Mouse (Mus musculus) hindbrain, postnatal 0 days (tissue): ENCODE data around the gene Olfr601. TPM values are rescaled to one million over a fixed set of nuclear protein-coding genes. Genes with fewer than 3 reads are reported as not detected.
"Not testable (repeated sequence)": the region's sequence is repeated elsewhere in the genome, so short reads cannot be mapped to it uniquely, and the experiment has no call there.

Experiments used
- ATAC-seq: fragments of 200-750 bp; cut with Nextera tagmentation; 2 replicates; pipeline ENCODE4 v1.8.0; 2017; ENCODE audit warnings: mild to moderate bottlenecking, moderate TSS enrichment, moderate library complexity
- DNase-seq: peaks from one replicate; pipeline ENCODE4 v3.0.0-alpha.2; 2015; ENCODE audit warnings: low spot score
- H3K27ac ChIP-seq: fragments of 300-500 bp; sonication (generic); 2 replicates; pipeline ENCODE4 v1.5.1; 2014; ENCODE audit warnings: mild to moderate bottlenecking
- H3K27me3 ChIP-seq: fragments of 300-500 bp; sonication (generic); 2 replicates; pipeline ENCODE4 v1.6.1; 2014; ENCODE audit warnings: low read length, mixed read lengths; ENCODE audit not compliant: insufficient read depth
- H3K36me3 ChIP-seq: fragments of 300-500 bp; sonication (generic); 2 replicates; pipeline ENCODE4 v1.6.1; 2014; ENCODE audit warnings: low read length, mixed read lengths; ENCODE audit not compliant: insufficient read depth
- H3K4me1 ChIP-seq: fragments of 300-500 bp; sonication (generic); 2 replicates; pipeline ENCODE4 v1.6.1; 2014; ENCODE audit warnings: antibody characterized with exemption, low read length, mixed read lengths; ENCODE audit not compliant: insufficient read depth
- H3K4me2 ChIP-seq: fragments of 300-500 bp; sonication (generic); 2 replicates; pipeline ENCODE4 v1.6.1; 2014; ENCODE audit warnings: low read depth, mild to moderate bottlenecking, low read length, moderate library complexity, mixed read lengths
- H3K4me3 ChIP-seq: fragments of 300-500 bp; sonication (generic); 2 replicates; pipeline ENCODE4 v1.5.1; 2014; ENCODE audit warnings: low read length
- H3K9ac ChIP-seq: fragments of 300-500 bp; sonication (generic); replicated peaks from 2 replicates; pipeline ENCODE4 v1.6.1; 2014; ENCODE audit warnings: mild to moderate bottlenecking, low read length, moderate library complexity, mixed read lengths
- H3K9me3 ChIP-seq: fragments of 300-500 bp; sonication (generic); 2 replicates; pipeline ENCODE4 v1.6.1; 2016; ENCODE audit warnings: low read length, mixed read lengths
- CTCF ChIP-seq: IDR thresholded peaks from 2 replicates; pipeline ENCODE4 v1.5.1; 2016; ENCODE audit warnings: antibody characterized with exemption, control low read depth, low read depth
- WGBS: fragments of 180-500 bp; shearing (Covaris S2); extraction: QIAGEN DNeasy Blood & Tissue Kit; methylation state at CpG from one replicate; pipeline ENCODE4 v1.1.7; 2014; 5-methylcytosine and 5-hydroxymethylcytosine counted together
- polyA plus RNA-seq: library from polyadenylated mRNA; unstranded; fragments of >200 nt; fragmentation: Nextera tagmentation; extraction: Ambion mirVana; gene quantifications from 2 replicates; pipeline ENCODE4 v1.2.1, GENCODE M21; 2015
- total RNA-seq: library from RNA; depleted of rRNA; stranded (reverse); fragments of >200 nt; gene quantifications from 2 replicates; pipeline ENCODE4 v1.2.3, GENCODE M21; 2014; rRNA removed

Gene Olfr601
- total and polyA plus RNA-seq, 2 experiments from 2014 or later: not detected

GRCm38 (mm10) chr7:103323268-103323667 lies 39.2 kb downstream of the Olfr601 start, which contains the start of gene Olfr598:
Gene Olfr598 (plus strand): TSS chr7:103323568.
- H3K27ac ChIP-seq: no peak within 1 kb of the TSS
- H3K9me3 ChIP-seq: no peaks in the 10 kb centered on the region
- no peaks in the 10 kb centered on the region for H3K36me3 ChIP-seq
- ATAC-seq (no peak), DNase-seq (no peak)
- no peak within 1 kb of the TSS for H3K4me3 ChIP-seq
- H3K4me2 ChIP-seq: no peak within 1 kb of the TSS
- no peaks in the 10 kb centered on the region for H3K4me1 ChIP-seq
- no peak within 1 kb of the TSS for H3K9ac ChIP-seq
- TF ChIP-seq CTCF: no peak
- no peaks in the 10 kb centered on the region for H3K27me3 ChIP-seq

DNA sequence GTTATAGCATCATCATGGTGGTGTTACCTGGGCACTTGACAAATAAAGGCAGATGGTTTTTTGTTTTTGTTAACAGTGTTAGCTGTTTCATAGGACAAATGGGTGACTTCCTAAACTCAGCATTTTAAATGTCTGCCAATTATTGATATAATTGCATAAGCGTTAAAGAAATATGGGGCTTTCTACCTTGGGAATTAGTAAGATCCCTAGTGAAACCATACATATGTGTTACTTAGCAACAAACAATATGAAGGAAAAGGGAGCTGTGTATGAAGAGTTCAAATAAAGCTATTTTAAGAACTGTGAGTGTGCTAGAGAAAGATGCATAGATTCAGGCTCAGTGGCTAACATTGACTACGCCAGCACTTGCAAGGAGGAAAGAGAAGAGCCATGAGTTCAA lies 46.4 kb downstream of the Olfr601 start, which contains the start of gene Olfr597:
Gene Olfr597 (plus strand): TSS at position 301 of the 400 bp plus-strand sequence.
- not testable (repeated sequence) for H3K4me2 ChIP-seq, H3K4me3 ChIP-seq, ATAC-seq, H3K4me1 ChIP-seq, H3K27ac ChIP-seq, H3K9ac ChIP-seq, H3K27me3 ChIP-seq, H3K9me3 ChIP-seq, H3K36me3 ChIP-seq, DNase-seq
- 85% methylated on average over 2 of the region's 2 CpGs for WGBS

Other genes with a start within 250 kb of the Olfr601 start
- not detected in 2 replicates for gene Olfr586, start 237.0 kb downstream of the Olfr601 start, total RNA-seq
- not detected in 2 replicates for gene Olfr586, start 237.0 kb downstream of the Olfr601 start, polyA plus RNA-seq
- not detected in 2 replicates for gene Olfr588-ps1, start 221.8 kb downstream of the Olfr601 start, total RNA-seq
- not detected in 2 replicates for gene Olfr588-ps1, start 221.8 kb downstream of the Olfr601 start, polyA plus RNA-seq
- not detected in 2 replicates for gene Olfr589, start 206.3 kb downstream of the Olfr601 start, total RNA-seq
- gene Olfr589, start 206.3 kb downstream of the Olfr601 start, polyA plus RNA-seq: not detected in 2 replicates
- not detected in 2 replicates for gene Olfr591, start 184.3 kb downstream of the Olfr601 start, total RNA-seq
- gene Olfr591, start 184.3 kb downstream of the Olfr601 start, polyA plus RNA-seq: not detected in 2 replicates
- not detected in 2 replicates for gene Olfr592, start 177.9 kb downstream of the Olfr601 start, total RNA-seq
- not detected in 2 replicates for gene Olfr592, start 177.9 kb downstream of the Olfr601 start, polyA plus RNA-seq
- gene Olfr593, start 150.8 kb downstream of the Olfr601 start, total RNA-seq: not detected in 2 replicates
- not detected in 2 replicates for gene Olfr593, start 150.8 kb downstream of the Olfr601 start, polyA plus RNA-seq
- gene Olfr594, start 145.7 kb downstream of the Olfr601 start, total RNA-seq: not detected in 2 replicates
- not detected in 2 replicates for gene Olfr594, start 145.7 kb downstream of the Olfr601 start, polyA plus RNA-seq
- not detected in 2 replicates for gene Usp17ld, start 110.2 kb downstream of the Olfr601 start, total RNA-seq
- not detected in 2 replicates for gene Usp17ld, start 110.2 kb downstream of the Olfr601 start, polyA plus RNA-seq
- gene Olfr596, start 57.0 kb downstream of the Olfr601 start, total RNA-seq: not detected in 2 replicates
- not detected in 2 replicates for gene Olfr596, start 57.0 kb downstream of the Olfr601 start, polyA plus RNA-seq
- gene Olfr597, start 46.3 kb downstream of the Olfr601 start, total RNA-seq: not detected in 2 replicates
- gene Olfr597, start 46.3 kb downstream of the Olfr601 start, polyA plus RNA-seq: not detected in 2 replicates
- not detected in 2 replicates for gene Olfr598, start 39.1 kb downstream of the Olfr601 start, total RNA-seq
- gene Olfr598, start 39.1 kb downstream of the Olfr601 start, polyA plus RNA-seq: not detected in 2 replicates
- not detected in 2 replicates for gene Olfr599, start 26.7 kb downstream of the Olfr601 start, total RNA-seq
- gene Olfr599, start 26.7 kb downstream of the Olfr601 start, polyA plus RNA-seq: not detected in 2 replicates
- not detected in 2 replicates for gene Olfr600, start 13.0 kb downstream of the Olfr601 start, total RNA-seq
- gene Olfr600, start 13.0 kb downstream of the Olfr601 start, polyA plus RNA-seq: not detected in 2 replicates
- not detected in 2 replicates for gene Olfr603, start 23.5 kb upstream of the Olfr601 start, total RNA-seq
- not detected in 2 replicates for gene Olfr603, start 23.5 kb upstream of the Olfr601 start, polyA plus RNA-seq
- gene Usp17lc, start 52.4 kb upstream of the Olfr601 start, total RNA-seq: not detected in 2 replicates
- gene Usp17lc, start 52.4 kb upstream of the Olfr601 start, polyA plus RNA-seq: not detected in 2 replicates
- not detected in 2 replicates for gene Olfr605, start 82.8 kb upstream of the Olfr601 start, total RNA-seq
- gene Olfr605, start 82.8 kb upstream of the Olfr601 start, polyA plus RNA-seq: not detected in 2 replicates
- gene Olfr606, start 86.4 kb upstream of the Olfr601 start, total RNA-seq: not detected in 2 replicates
- not detected in 2 replicates for gene Olfr606, start 86.4 kb upstream of the Olfr601 start, polyA plus RNA-seq
- gene Olfr607, start 101.5 kb upstream of the Olfr601 start, total RNA-seq: not detected in 2 replicates
- not detected in 2 replicates for gene Olfr607, start 101.5 kb upstream of the Olfr601 start, polyA plus RNA-seq
- not detected in 2 replicates for gene Olfr608, start 107.2 kb upstream of the Olfr601 start, total RNA-seq
- not detected in 2 replicates for gene Olfr608, start 107.2 kb upstream of the Olfr601 start, polyA plus RNA-seq
- gene Olfr609, start 135.4 kb upstream of the Olfr601 start, total RNA-seq: not detected in 2 replicates
- not detected in 2 replicates for gene Olfr609, start 135.4 kb upstream of the Olfr601 start, polyA plus RNA-seq
- not detected in 2 replicates for gene Olfr610, start 149.5 kb upstream of the Olfr601 start, total RNA-seq
- not detected in 2 replicates for gene Olfr610, start 149.5 kb upstream of the Olfr601 start, polyA plus RNA-seq
- gene Olfr611, start 158.2 kb upstream of the Olfr601 start, total RNA-seq: not detected in 2 replicates
- gene Olfr611, start 158.2 kb upstream of the Olfr601 start, polyA plus RNA-seq: not detected in 2 replicates
- not detected in 2 replicates for gene Olfr612, start 180.1 kb upstream of the Olfr601 start, total RNA-seq
- gene Olfr612, start 180.1 kb upstream of the Olfr601 start, polyA plus RNA-seq: not detected in 2 replicates
- not detected in 2 replicates for gene Olfr613, start 185.4 kb upstream of the Olfr601 start, total RNA-seq
- not detected in 2 replicates for gene Olfr613, start 185.4 kb upstream of the Olfr601 start, polyA plus RNA-seq
- gene Olfr615, start 193.4 kb upstream of the Olfr601 start, total RNA-seq: not detected in 2 replicates
- not detected in 2 replicates for gene Olfr615, start 193.4 kb upstream of the Olfr601 start, polyA plus RNA-seq
- not detected in 2 replicates for gene Olfr616, start 206.5 kb upstream of the Olfr601 start, total RNA-seq
- not detected in 2 replicates for gene Olfr616, start 206.5 kb upstream of the Olfr601 start, polyA plus RNA-seq
- gene Olfr617, start 210.4 kb upstream of the Olfr601 start, total RNA-seq: not detected in 2 replicates
- not detected in 2 replicates for gene Olfr617, start 210.4 kb upstream of the Olfr601 start, polyA plus RNA-seq
- 0.11 TPM in 1 of 2 replicates, not detected in the other for gene Olfr618, start 227.4 kb upstream of the Olfr601 start, total RNA-seq
- gene Olfr618, start 227.4 kb upstream of the Olfr601 start, polyA plus RNA-seq: not detected in 2 replicates
- gene Olfr619, start 237.9 kb upstream of the Olfr601 start, total RNA-seq: not detected in 2 replicates
- not detected in 2 replicates for gene Olfr619, start 237.9 kb upstream of the Olfr601 start, polyA plus RNA-seq
- gene Olfr620, start 249.9 kb upstream of the Olfr601 start, total RNA-seq: not detected in 2 replicates
- not detected in 2 replicates for gene Olfr620, start 249.9 kb upstream of the Olfr601 start, polyA plus RNA-seq